Comparison of ENCODE assay signal across 8 mouse cellular contexts in genomic region chr11:64718316-64719085, GRCm38 (mm10).
DNase-seq lines count a peak whose midpoint lies in the region; ATAC-seq and TF ChIP-seq lines count a peak whose summit lies in the region.

No protein-coding gene starts in this region.

- H3K4me3 ChIP-seq in heart, embryonic 11.5 days (ENCODE audit: low read depth, low read length), result no peak overlapping the region
- H3K4me3 ChIP-seq in forebrain, embryonic 15.5 days, result no peak overlapping the region
- H3K4me3 ChIP-seq in hindbrain, embryonic 14.5 days (replicated peaks; ENCODE audit: low read length), result no peak overlapping the region
- no peak overlapping the region for H3K4me3 ChIP-seq in left cerebral cortex, adult 2 months

- no peaks in the 10 kb centered on the region for H3K4me1 ChIP-seq in heart, embryonic 11.5 days (ENCODE audit: control insufficient read depth, insufficient read depth, low read length)
- H3K4me1 ChIP-seq in forebrain, embryonic 15.5 days, result no peaks in the 10 kb centered on the region
- H3K4me1 ChIP-seq in hindbrain, embryonic 14.5 days (replicated peaks; ENCODE audit: control insufficient read depth, insufficient read depth, low read length), result 0 out of 2 replicates have a peak, but pooled peaks cover 5% of the 10 kb centered on the region

- no peak for ATAC-seq in heart, embryonic 11.5 days (replicated peaks; ENCODE audit: insufficient number of reproducible peaks, low FRiP score, low TSS enrichment)
- 0 out of 2 replicates have a peak, but pooled peaks have one; percentile 57 for ATAC-seq in forebrain, embryonic 15.5 days (replicated peaks)
- ATAC-seq in hindbrain, embryonic 14.5 days (ENCODE audit: low FRiP score), result no peak

- no peak overlapping the region for H3K9ac ChIP-seq in heart, embryonic 11.5 days (ENCODE audit: low read depth, low read length)
- H3K9ac ChIP-seq in forebrain, embryonic 15.5 days (replicated peaks), result no peak overlapping the region
- no peak overlapping the region for H3K9ac ChIP-seq in hindbrain, embryonic 14.5 days

- no peaks in the 10 kb centered on the region for H3K36me3 ChIP-seq in heart, embryonic 11.5 days (ENCODE audit: control insufficient read depth, insufficient read depth, low read length)
- H3K36me3 ChIP-seq in forebrain, embryonic 15.5 days, result no peaks in the 10 kb centered on the region
- no peaks in the 10 kb centered on the region for H3K36me3 ChIP-seq in hindbrain, embryonic 14.5 days (replicated peaks; ENCODE audit: control insufficient read depth, insufficient read depth)

- 0 out of 2 replicates have a peak, but pooled peaks cover 3% of the 10 kb centered on the region for H3K27me3 ChIP-seq in heart, embryonic 11.5 days (ENCODE audit: control insufficient read depth, insufficient read depth, low read length)
- peaks cover 6% of the 10 kb centered on the region; the same call in 1 of the 2 replicates for H3K27me3 ChIP-seq in forebrain, embryonic 15.5 days
- 0 out of 2 replicates have a peak, but pooled peaks cover 4% of the 10 kb centered on the region for H3K27me3 ChIP-seq in hindbrain, embryonic 14.5 days (ENCODE audit: control insufficient read depth, insufficient read depth, low read length)

- peak; percentile 94 for TF ChIP-seq CTCF in left cerebral cortex, adult 2 months (IDR thresholded peaks at IDR 0.05)

- WGBS in heart, embryonic 11.5 days (ENCODE audit: insufficient replicate concordance), result 17% methylated on average over 5 of the region's 5 CpGs
- WGBS in forebrain, embryonic 15.5 days, result 28% methylated on average over 5 of the region's 5 CpGs
- 21% methylated on average over 5 of the region's 5 CpGs for WGBS in hindbrain, embryonic 14.5 days

- no peak overlapping the region for H3K27ac ChIP-seq in heart, embryonic 11.5 days (ENCODE audit: low read depth, low read length)
- H3K27ac ChIP-seq in forebrain, embryonic 15.5 days (replicated peaks), result no peak overlapping the region
- H3K27ac ChIP-seq in hindbrain, embryonic 14.5 days, result no peak overlapping the region
- no peak overlapping the region for H3K27ac ChIP-seq in left cerebral cortex, adult 2 months

- peak; percentile 78 to 92 for DNase-seq in heart, adult 18-20 months
- DNase-seq in c-Kit-positive CD71-positive TER-119-negative erythroid progenitor cells, embryonic 14.5 days (ENCODE audit: low read depth), result peak; percentile 43
- peak; percentile 85 for DNase-seq in hindbrain, embryonic 14.5 days (ENCODE audit: low spot score)
- peak; percentile 79 to 86 for DNase-seq in left cerebral cortex, adult 2 months (ENCODE audit: extremely low spot score in 1 of 2, low spot score in 2 of 2)
- DNase-seq in mesoderm, embryonic 11.5 days (ENCODE audit: low read depth, low spot score), result peak; percentile 78
- peak; percentile 35 to 55 for DNase-seq in spleen, postnatal 14 days (ENCODE audit: low spot score in 2 of 2)

- intact Hi-C loops in left cerebral cortex, adult 2 months (cut with DNase I), result loop anchor here (5.0 kb wide), 3 partner anchors 276 to 1316 kb away; partner anchors contain the start of gene Hs3st3b1

- no peaks in the 10 kb centered on the region for H3K9me3 ChIP-seq in heart, embryonic 11.5 days (replicated peaks; ENCODE audit: control insufficient read depth, low read length)
- no peaks in the 10 kb centered on the region for H3K9me3 ChIP-seq in forebrain, embryonic 15.5 days
- H3K9me3 ChIP-seq in hindbrain, embryonic 14.5 days (ENCODE audit: control insufficient read depth, low read length), result no peaks in the 10 kb centered on the region

- H3K4me2 ChIP-seq in heart, embryonic 11.5 days, result no peak overlapping the region
- no peak overlapping the region for H3K4me2 ChIP-seq in forebrain, embryonic 15.5 days (replicated peaks)
- no peak overlapping the region for H3K4me2 ChIP-seq in hindbrain, embryonic 14.5 days (replicated peaks)
